Mouse (Mus musculus) layer of hippocampus, adult 18-20 months (tissue): ENCODE data around the gene Setd2. TPM values are rescaled to one million over a fixed set of nuclear protein-coding genes. Genes with fewer than 3 reads are reported as not detected.
A peak's percentile ranks its signal among the peaks of the same experiment; 100 is the strongest.

Experiments used
- DNase-seq, 2 experiments: peaks; one replicate each; pipeline ENCODE4 v3.0.0; 2022; ENCODE audit warnings: low spot score in 2 of 2
- microRNA-seq, 2 experiments: library from miRNA; unstranded; fragments of <30 nt; microRNA quantifications; one replicate each; pipeline ENCODE4 v1.2.0; 2021
- total RNA-seq, 2 experiments: library from RNA; stranded (reverse); gene quantifications; 2 replicates each; pipeline ENCODE4 v1.2.3; 2021

Gene Setd2
- total RNA-seq, 2 experiments from 2014 or later, result 62.3 to 64.8 TPM

- peak; percentile 70 to 76 for DNase-seq
Measured at GRCm38 (mm10) chr9:110653655-110654461, 121.5 kb downstream of the Setd2 start, which contains the start of gene Nbeal2. Gene Nbeal2, minus strand, starts transcription at chr9:110654161.

- DNase-seq, result no peak
Measured at GRCm38 (mm10) chr9:110654726-110655650, 122.6 kb downstream of the Setd2 start.

- no peak for DNase-seq
Measured at GRCm38 (mm10) chr9:110655651-110656007, 123.2 kb downstream of the Setd2 start.

GRCm38 (mm10) chr9:110656249-110657221, 124.1 kb downstream of the Setd2 start, which contains the start of gene Ccdc12:
Gene Ccdc12, plus strand, starts transcription at chr9:110656503.
- DNase-seq, result peak; percentile 95 to 97

DNA sequence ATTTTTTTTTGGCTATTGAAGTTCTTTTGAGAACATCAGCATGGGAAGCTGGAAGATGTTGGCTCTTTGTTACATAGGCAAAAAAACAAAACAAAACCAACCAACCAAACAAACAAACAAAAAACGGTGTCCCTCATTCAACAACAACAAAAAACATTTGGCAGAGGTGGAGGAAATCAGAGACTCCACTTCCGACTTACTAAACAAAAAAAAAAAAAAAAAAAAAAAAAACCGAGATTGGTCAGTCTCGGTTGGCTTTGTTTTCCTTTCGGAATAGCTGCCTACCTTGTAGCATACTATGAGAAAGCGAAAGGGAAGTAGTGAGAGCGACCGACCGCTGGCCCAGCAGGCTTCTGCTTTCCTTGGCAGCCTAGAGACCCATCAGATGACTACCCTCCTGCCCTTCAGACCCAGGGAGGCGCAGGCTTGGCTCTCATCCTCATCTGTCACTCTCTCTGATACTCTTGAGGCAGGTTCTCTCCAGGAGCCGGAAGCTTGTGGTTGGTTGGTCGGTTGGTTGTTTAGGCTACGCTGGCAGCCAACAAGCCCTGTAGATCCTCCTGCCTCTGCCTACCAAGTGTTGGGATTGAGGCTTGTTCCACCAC, 125.2 kb downstream of the Setd2 start:
- DNase-seq, result no peak

- no peak for DNase-seq
Measured at GRCm38 (mm10) chr9:110659521-110659920, 127.1 kb downstream of the Setd2 start.

GRCm38 (mm10) chr9:110660208-110660607, 127.8 kb downstream of the Setd2 start:
- no peak for DNase-seq

- no peak for DNase-seq
Measured at GRCm38 (mm10) chr9:110660856-110661612, 128.6 kb downstream of the Setd2 start.

DNA sequence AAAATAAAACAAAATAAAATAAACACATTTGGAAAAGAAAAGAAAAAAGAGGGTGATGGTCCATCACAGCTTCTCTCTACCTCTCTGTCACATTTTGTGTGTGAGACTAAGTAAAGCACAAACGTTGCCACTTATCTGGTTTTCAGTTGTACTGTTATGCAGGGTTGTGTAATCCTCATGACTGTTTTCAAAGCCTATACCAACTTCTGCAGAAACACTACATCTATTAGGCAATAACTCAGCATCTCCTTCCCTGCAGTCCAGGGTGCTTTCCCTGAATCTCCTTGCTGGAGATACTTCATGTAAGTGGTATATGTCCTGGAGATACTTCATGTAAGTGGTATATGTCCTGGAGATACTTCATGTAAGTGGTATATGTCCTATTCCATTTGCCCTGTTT, 130.4 kb downstream of the Setd2 start:
- no peak for DNase-seq

DNA sequence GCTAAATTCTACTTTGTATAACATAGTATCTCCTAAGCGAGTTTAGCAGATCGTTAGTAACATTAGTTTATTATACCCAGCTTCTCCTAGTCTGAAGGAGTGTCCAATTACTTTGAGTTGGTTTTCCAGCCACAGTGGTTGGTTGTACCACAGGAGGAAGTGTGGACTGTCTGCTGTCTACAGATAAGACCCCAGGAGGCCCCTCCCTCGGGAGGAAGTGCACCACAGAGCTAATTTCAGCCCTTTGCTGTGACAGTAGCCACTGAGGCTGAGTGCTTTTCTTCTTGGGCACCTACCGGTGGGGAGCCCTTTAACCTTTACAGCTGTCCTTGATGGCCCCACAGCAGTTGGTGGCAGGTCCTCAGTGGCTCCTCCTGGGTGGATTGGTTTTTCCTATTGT, 133.5 kb downstream of the Setd2 start:
- DNase-seq, result no peak

DNA sequence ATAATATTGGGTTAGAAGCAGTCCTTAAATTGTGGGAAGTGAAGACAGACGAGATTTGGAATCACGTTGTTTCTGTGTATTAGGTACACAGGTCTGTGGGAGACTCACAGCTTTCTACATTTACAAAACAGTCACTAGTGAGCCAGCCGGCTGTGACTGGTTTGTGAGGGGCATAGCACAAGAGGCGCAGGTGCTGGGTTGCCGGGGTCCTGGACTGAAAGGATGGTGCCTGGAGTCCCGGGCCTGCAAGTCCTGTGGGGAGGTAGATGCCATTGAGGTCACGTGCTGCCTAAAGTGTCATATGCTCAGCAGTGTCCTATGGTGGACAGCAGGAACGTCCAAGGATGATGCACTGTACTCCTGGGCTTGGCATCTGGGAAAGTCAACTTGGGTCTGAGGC, 134.0 kb downstream of the Setd2 start:
- no peak for DNase-seq

GRCm38 (mm10) chr9:110667219-110667836, 134.9 kb downstream of the Setd2 start:
- no peak for DNase-seq

Small RNAs within 50 kb of the gene (microRNA-seq; reads per million reads assigned to microRNA genes)
- 0.20 to 1.2 reads per million in 2 experiments for gene Mir8107

Other genes with a start within 250 kb of the Setd2 start
- gene Elp6, start 227.4 kb upstream of the Setd2 start, total RNA-seq, result 10 to 100 TPM; 11.1 to 11.8 TPM
- 100 to 1,000 TPM; 104 to 107 TPM for gene Scap, start 199.3 kb upstream of the Setd2 start, total RNA-seq
- gene Ptpn23, start 124.4 kb upstream of the Setd2 start, total RNA-seq, result 10 to 100 TPM; 53.2 to 53.6 TPM
- not detected for gene Ngp, start 112.8 kb upstream of the Setd2 start, total RNA-seq
- 10 to 100 TPM; 23.0 to 23.5 TPM for gene Klhl18, start 55.9 kb upstream of the Setd2 start, total RNA-seq
- gene Kif9, start 55.6 kb upstream of the Setd2 start, total RNA-seq, result 1 to 10 TPM; 3.8 TPM
- gene Nradd, start 91.9 kb downstream of the Setd2 start, total RNA-seq, result 1 to 10 TPM; 2.0 to 3.5 TPM
- 10 to 100 TPM; 13.4 to 18.9 TPM for gene Nbeal2, start 121.6 kb downstream of the Setd2 start, total RNA-seq
- gene Ccdc12, start 123.9 kb downstream of the Setd2 start, total RNA-seq, result 10 to 100 TPM; 50.9 to 62.8 TPM
- gene Myl3, start 209.3 kb downstream of the Setd2 start, total RNA-seq, result not detected
- 1 to 10 TPM; 3.9 TPM for gene Pth1r, start 214.5 kb downstream of the Setd2 start, total RNA-seq